Mouse (Mus musculus) limb, embryonic 14.5 days (tissue): ENCODE measurements around the gene Aff1. TPM values are rescaled to one million over a fixed set of nuclear protein-coding genes. Genes with fewer than 3 reads are reported as not detected.
A peak's percentile ranks its signal among the peaks of the same experiment; 100 is the strongest.

ENCODE experiments used
- ATAC-seq: fragments of 200-750 bp; cut with Nextera tagmentation; 2 replicates; pipeline ENCODE4 v1.8.0; 2017; ENCODE audit warnings: low read depth, moderate number of reproducible peaks, moderate TSS enrichment; ENCODE audit not compliant: low FRiP score
- DNase-seq: peaks from one replicate; pipeline ENCODE4 v3.0.0-alpha.2; 2015; ENCODE audit warnings: low spot score
- H3K27ac ChIP-seq: fragments of 300-500 bp; sonication (generic); replicated peaks from 2 replicates; pipeline ENCODE4 v1.5.1; 2014; ENCODE audit warnings: low read depth, mild to moderate bottlenecking, low read length, moderate library complexity, mixed read lengths
- H3K27me3 ChIP-seq: fragments of 300-500 bp; sonication (generic); 2 replicates; pipeline ENCODE4 v1.6.1; 2014; ENCODE audit warnings: low read length, mixed read lengths; ENCODE audit not compliant: control insufficient read depth, insufficient read depth
- H3K36me3 ChIP-seq: fragments of 300-500 bp; sonication (generic); 2 replicates; pipeline ENCODE4 v1.6.1; 2014; ENCODE audit warnings: mild to moderate bottlenecking, low read length, moderate library complexity, mixed read lengths; ENCODE audit not compliant: control insufficient read depth, insufficient read depth
- H3K4me1 ChIP-seq: fragments of 300-500 bp; sonication (generic); 2 replicates; pipeline ENCODE4 v1.6.1; 2014; ENCODE audit warnings: antibody characterized with exemption, low read length, mixed read lengths; ENCODE audit not compliant: control insufficient read depth, insufficient read depth
- H3K4me2 ChIP-seq: fragments of 300-500 bp; sonication (generic); replicated peaks from 2 replicates; pipeline ENCODE4 v1.6.1; 2014; ENCODE audit warnings: low read depth, mild to moderate bottlenecking, low read length, moderate library complexity; ENCODE audit not compliant: severe bottlenecking
- H3K4me3 ChIP-seq: fragments of 300-500 bp; sonication (generic); replicated peaks from 2 replicates; pipeline ENCODE4 v1.5.1; 2014; ENCODE audit warnings: low read length
- H3K9ac ChIP-seq: fragments of 300-500 bp; sonication (generic); 2 replicates; pipeline ENCODE4 v1.6.1; 2014; ENCODE audit warnings: mild to moderate bottlenecking, low read depth, low read length, moderate library complexity; ENCODE audit not compliant: severe bottlenecking
- H3K9me3 ChIP-seq: fragments of 300-500 bp; sonication (generic); 2 replicates; pipeline ENCODE4 v1.6.1; 2016; ENCODE audit warnings: low read length; ENCODE audit not compliant: control insufficient read depth
- POLR2A ChIP-seq: fragments of 200-500 bp; IDR thresholded peaks from 2 replicates; pipeline ENCODE4 v1.8.0; 2012; ENCODE audit warnings: inconsistent platforms, mild to moderate bottlenecking, moderate library complexity, borderline replicate concordance; ENCODE audit not compliant: insufficient read depth, insufficient read length; ENCODE audit errors: extremely low read depth
- WGBS: fragments of 180-500 bp; shearing (Covaris S2); extraction: QIAGEN DNeasy Blood & Tissue Kit; methylation state at CpG from one replicate; pipeline ENCODE4 v1.1.7; 2014; 5-methylcytosine and 5-hydroxymethylcytosine counted together
- polyA plus RNA-seq, 2 experiments: library from polyadenylated mRNA; depleted of rRNA in 1 of 2; stranded (reverse) in 1 of 2; unstranded in 1 of 2; fragments of >200 nt; fragmentation: Nextera tagmentation in 1 of 2; extraction: Ambion mirVana in 1 of 2; gene quantifications; 2 replicates each; pipeline versions ENCODE4 v1.2.1 to v1.2.3; 2012 to 2014

The Aff1 gene
- polyA plus RNA-seq, 2 experiments: 3.6 to 5.7 TPM

DNA sequence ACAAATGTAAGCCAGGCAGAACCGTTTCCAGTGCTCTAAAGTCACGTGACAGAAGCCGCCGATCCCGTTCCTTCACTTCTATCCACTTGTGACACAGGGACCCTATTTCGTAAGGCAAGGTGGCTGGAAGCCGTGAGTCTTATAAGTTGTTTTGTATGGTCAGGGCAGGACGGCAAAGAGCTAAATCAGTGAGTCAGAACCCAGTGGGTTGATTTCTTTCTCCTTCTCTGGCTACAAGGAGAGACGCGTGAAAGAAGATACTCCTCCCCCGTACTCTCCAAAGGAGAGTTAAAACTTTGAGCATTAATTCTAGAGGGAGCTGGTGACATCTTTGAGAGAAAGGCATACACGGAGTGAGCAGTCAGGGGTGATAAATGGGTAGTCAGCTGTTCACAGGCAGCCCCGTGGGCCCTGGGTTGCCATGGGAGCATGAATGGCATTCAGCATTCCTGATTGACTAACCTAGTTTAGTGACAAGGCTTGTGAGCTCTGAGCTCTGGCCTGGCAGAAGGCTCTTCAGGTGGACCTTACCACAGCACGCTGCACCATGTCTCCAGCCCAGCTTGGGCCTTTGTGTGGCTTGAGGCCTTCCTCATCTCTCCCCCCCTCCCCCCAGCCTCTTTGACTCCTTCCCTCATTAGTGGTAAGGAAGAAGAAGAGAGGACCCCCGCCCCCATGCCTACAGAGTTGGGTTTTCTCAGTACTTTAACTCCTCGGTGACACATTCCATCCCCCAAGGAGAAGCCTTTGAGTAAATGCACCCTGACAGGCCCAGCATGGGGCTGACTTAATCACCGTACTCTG is 86.3 kb downstream of the Aff1 start:
- Histone ChIP-seq H3K9ac (0 out of 2 replicates have a peak overlapping the region, but pooled peaks have one; percentile 6), H3K27ac (no peak overlapping the region), H3K4me3 (peak overlapping the region; percentile 10), H3K4me1 (peaks cover 30% of the 10 kb centered on the region), H3K4me2 (peak overlapping the region; percentile 35), H3K9me3 (no peaks in the 10 kb centered on the region), H3K27me3 (no peaks in the 10 kb centered on the region), H3K36me3 (0 out of 2 replicates have a peak, but pooled peaks cover under 1% of the 10 kb centered on the region)
- peak; percentile 16; the same call in 1 of the 2 replicates for ATAC-seq
- 6% methylated on average over 17 of the region's 17 CpGs for WGBS
- no peak for TF ChIP-seq POLR2A
- DNase-seq: peak; percentile 50

GRCm38 (mm10) chr5:103779836-103780235 is 87.7 kb downstream of the Aff1 start:
- 48% methylated on average over 10 of the region's 10 CpGs for WGBS
- no peaks in the 10 kb centered on the region for H3K27me3 ChIP-seq
- H3K9ac ChIP-seq: no peak overlapping the region
- no peaks in the 10 kb centered on the region for H3K9me3 ChIP-seq
- no peak overlapping the region for H3K4me2 ChIP-seq
- 0 out of 2 replicates have a peak, but pooled peaks cover 8% of the 10 kb centered on the region for H3K36me3 ChIP-seq
- ATAC-seq (no peak), DNase-seq (no peak)
- TF ChIP-seq POLR2A: no peak
- peaks cover 22% of the 10 kb centered on the region for H3K4me1 ChIP-seq
- H3K27ac ChIP-seq: no peak overlapping the region
- H3K4me3 ChIP-seq: no peak overlapping the region

DNA sequence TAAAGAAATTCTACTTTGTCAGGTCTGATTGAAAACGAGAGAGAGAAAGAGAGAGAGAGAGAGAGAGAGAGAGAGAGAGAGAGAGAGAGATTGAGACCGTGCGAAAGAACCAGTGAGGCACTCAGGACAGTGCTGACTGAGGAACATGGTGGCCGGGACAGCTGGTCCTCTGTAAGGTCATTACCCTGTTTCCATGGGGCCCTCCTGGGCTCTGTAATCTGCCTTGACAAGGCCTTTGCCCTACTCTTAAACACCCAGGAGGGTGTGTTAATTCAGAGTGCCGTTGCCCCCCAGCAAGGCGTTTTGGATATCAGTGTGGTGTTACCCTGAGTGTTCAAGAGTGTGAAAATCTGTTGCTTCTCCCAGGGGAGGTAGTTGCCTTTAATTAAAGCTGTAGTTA is 88.1 kb downstream of the Aff1 start:
- no peak overlapping the region for H3K9ac ChIP-seq
- H3K36me3 ChIP-seq: 0 out of 2 replicates have a peak, but pooled peaks cover 8% of the 10 kb centered on the region
- no peak overlapping the region for H3K4me3 ChIP-seq
- H3K27ac ChIP-seq: no peak overlapping the region
- TF ChIP-seq POLR2A: no peak
- no peak overlapping the region for H3K4me2 ChIP-seq
- H3K4me1 ChIP-seq: peaks cover 18% of the 10 kb centered on the region
- ATAC-seq (no peak), DNase-seq (no peak)
- no peaks in the 10 kb centered on the region for H3K27me3 ChIP-seq
- no peaks in the 10 kb centered on the region for H3K9me3 ChIP-seq
- 39% methylated on average over 6 of the region's 6 CpGs for WGBS

DNA sequence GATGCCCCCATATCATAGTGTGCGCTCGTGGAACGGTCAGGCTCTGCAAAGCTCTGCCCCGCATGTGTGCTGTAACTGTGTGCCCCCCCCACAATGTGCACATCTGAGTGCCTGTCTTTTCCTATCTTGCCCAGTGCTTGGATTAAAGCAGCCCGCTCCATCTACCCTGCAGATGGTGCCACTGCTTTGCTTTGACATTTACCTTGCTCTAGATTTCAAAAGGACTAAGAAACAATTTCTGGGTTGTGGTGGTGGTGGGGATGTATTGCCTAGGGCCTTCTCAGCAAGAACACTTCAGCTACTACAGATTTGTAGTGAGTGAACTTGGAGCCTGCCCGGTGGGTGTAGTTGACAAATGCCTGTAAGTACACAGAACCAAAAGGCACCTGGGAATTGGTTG is 88.7 kb downstream of the Aff1 start:
- ATAC-seq: no peak
- H3K4me3 ChIP-seq: no peak overlapping the region
- H3K9me3 ChIP-seq: no peaks in the 10 kb centered on the region
- no peak overlapping the region for H3K9ac ChIP-seq
- 0 out of 2 replicates have a peak, but pooled peaks cover 8% of the 10 kb centered on the region for H3K36me3 ChIP-seq
- no peak overlapping the region for H3K4me2 ChIP-seq
- DNase-seq: no peak
- no peak overlapping the region for H3K27ac ChIP-seq
- no peak for TF ChIP-seq POLR2A
- H3K27me3 ChIP-seq: no peaks in the 10 kb centered on the region
- peaks cover 14% of the 10 kb centered on the region for H3K4me1 ChIP-seq
- WGBS: 74% methylated on average over 6 of the region's 6 CpGs

DNA sequence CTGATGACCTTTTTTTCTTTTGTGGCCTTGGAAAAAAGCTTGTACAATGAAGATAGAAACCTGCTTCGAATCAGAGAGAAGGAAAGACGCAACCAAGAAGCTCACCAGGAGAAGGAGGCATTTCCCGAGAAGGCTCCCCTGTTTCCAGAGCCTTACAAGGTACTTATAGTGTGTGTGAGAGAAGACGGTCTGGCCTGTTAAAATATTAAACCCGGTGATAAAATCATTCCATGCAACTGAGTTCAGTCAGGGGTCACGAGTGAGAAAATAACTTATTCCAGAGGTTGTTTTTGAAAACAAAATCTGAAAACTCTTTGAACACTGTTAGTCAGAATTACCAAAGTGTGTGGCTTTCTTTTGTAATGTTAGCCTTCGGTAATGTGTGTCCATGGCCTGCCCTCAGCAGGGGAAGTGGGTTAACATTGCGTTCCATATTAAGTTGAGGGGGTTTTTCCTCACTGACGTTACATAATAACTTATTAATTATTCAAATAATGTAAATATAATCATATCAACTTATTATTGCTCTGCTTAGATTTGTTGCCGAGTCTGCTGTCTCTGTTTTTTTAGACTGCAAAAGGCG is 91.0 kb downstream of the Aff1 start:
- ATAC-seq (no peak), DNase-seq (no peak)
- Histone ChIP-seq H3K27ac (no peak overlapping the region), H3K9ac (no peak overlapping the region), H3K4me2 (no peak overlapping the region), H3K4me3 (no peak overlapping the region), H3K27me3 (no peaks in the 10 kb centered on the region), H3K9me3 (no peaks in the 10 kb centered on the region), H3K4me1 (peaks cover 6% of the 10 kb centered on the region), H3K36me3 (0 out of 2 replicates have a peak, but pooled peaks cover 12% of the 10 kb centered on the region)
- no peak for TF ChIP-seq POLR2A
- 63% methylated on average over 11 of the region's 11 CpGs for WGBS
